Mouse (Mus musculus): ENCODE measurements around the gene Grap. TPM values are rescaled to one million over a fixed set of nuclear protein-coding genes. Genes with fewer than 3 reads are reported as not detected.
"Not testable (repeated sequence)": the region's sequence is repeated elsewhere in the genome, so short reads cannot be mapped to it uniquely, and the experiment has no call there.

Gene Grap
- polyA plus RNA-seq, 1 experiment from 2014 or later = 10.2 TPM

GRCm38 (mm10) chr11:61637413-61637812 lies 15.7 kb upstream of the Grap start:
- Histone ChIP-seq H3K4me1 (replicated peaks; ENCODE audit: control insufficient read depth, insufficient read depth, low read length) (no peaks in the 10 kb centered on the region), H3K9ac (replicated peaks; ENCODE audit: low read depth, low read length) (no peak overlapping the region), H3K27me3 (replicated peaks; ENCODE audit: control insufficient read depth, insufficient read depth, low read length) (no peaks in the 10 kb centered on the region), H3K4me2 (ENCODE audit: low read length) (no peak overlapping the region), H3K27ac (ENCODE audit: low read length) (no peak overlapping the region), H3K9me3 (ENCODE audit: control insufficient read depth, low read length) (no peaks in the 10 kb centered on the region), H3K4me3 (replicated peaks; ENCODE audit: low read length) (no peak overlapping the region), H3K36me3 (ENCODE audit: control insufficient read depth, insufficient read depth) (no peaks in the 10 kb centered on the region)
- ATAC-seq = no peak
- WGBS = 45% methylated on average over 1 of the region's 1 CpGs

GRCm38 (mm10) chr11:61637856-61638255 lies 15.2 kb upstream of the Grap start:
- Histone ChIP-seq H3K4me1 (replicated peaks; ENCODE audit: control insufficient read depth, insufficient read depth, low read length) (no peaks in the 10 kb centered on the region), H3K36me3 (ENCODE audit: control insufficient read depth, insufficient read depth) (no peaks in the 10 kb centered on the region), H3K9ac (replicated peaks; ENCODE audit: low read depth, low read length) (no peak overlapping the region), H3K9me3 (ENCODE audit: control insufficient read depth, low read length) (no peaks in the 10 kb centered on the region), H3K4me2 (ENCODE audit: low read length) (no peak overlapping the region), H3K27ac (ENCODE audit: low read length) (no peak overlapping the region), H3K27me3 (replicated peaks; ENCODE audit: control insufficient read depth, insufficient read depth, low read length) (no peaks in the 10 kb centered on the region), H3K4me3 (replicated peaks; ENCODE audit: low read length) (no peak overlapping the region)
- 95% methylated on average over 3 of the region's 3 CpGs for WGBS
- ATAC-seq = no peak

- Histone ChIP-seq H3K36me3 (ENCODE audit: control insufficient read depth, insufficient read depth) (no peaks in the 10 kb centered on the region), H3K27ac (ENCODE audit: low read length) (no peak overlapping the region), H3K27me3 (replicated peaks; ENCODE audit: control insufficient read depth, insufficient read depth, low read length) (no peaks in the 10 kb centered on the region), H3K4me3 (replicated peaks; ENCODE audit: low read length) (no peak overlapping the region), H3K9me3 (ENCODE audit: control insufficient read depth, low read length) (no peaks in the 10 kb centered on the region), H3K9ac (replicated peaks; ENCODE audit: low read depth, low read length) (no peak overlapping the region), H3K4me2 (ENCODE audit: low read length) (no peak overlapping the region), H3K4me1 (replicated peaks; ENCODE audit: control insufficient read depth, insufficient read depth, low read length) (no peaks in the 10 kb centered on the region)
- ATAC-seq = no peak
- 87% methylated on average over 12 of the region's 12 CpGs for WGBS
These were observed 14.1 kb upstream of the Grap start for GRCm38 (mm10) chr11:61638764-61639536.

GRCm38 (mm10) chr11:61639601-61640177 lies 13.4 kb upstream of the Grap start:
- H3K27me3 ChIP-seq (replicated peaks; ENCODE audit: control insufficient read depth, insufficient read depth, low read length) = no peaks in the 10 kb centered on the region
- no peaks in the 10 kb centered on the region for H3K9me3 ChIP-seq (ENCODE audit: control insufficient read depth, low read length)
- no peak for ATAC-seq
- H3K4me1 ChIP-seq (replicated peaks; ENCODE audit: control insufficient read depth, insufficient read depth, low read length) = no peaks in the 10 kb centered on the region
- H3K27ac ChIP-seq (ENCODE audit: low read length) = no peak overlapping the region
- no peaks in the 10 kb centered on the region for H3K36me3 ChIP-seq (ENCODE audit: control insufficient read depth, insufficient read depth)
- no peak overlapping the region for H3K9ac ChIP-seq (replicated peaks; ENCODE audit: low read depth, low read length)
- H3K4me3 ChIP-seq (replicated peaks; ENCODE audit: low read length) = no peak overlapping the region
- 91% methylated on average over 6 of the region's 6 CpGs for WGBS
- no peak overlapping the region for H3K4me2 ChIP-seq (ENCODE audit: low read length)

GRCm38 (mm10) chr11:61640585-61640984 lies 12.5 kb upstream of the Grap start:
- 52% methylated on average over 9 of the region's 9 CpGs for WGBS
- not testable (repeated sequence) for H3K4me1 ChIP-seq (replicated peaks; ENCODE audit: control insufficient read depth, insufficient read depth, low read length); H3K27me3 ChIP-seq (replicated peaks; ENCODE audit: control insufficient read depth, insufficient read depth, low read length); H3K27ac ChIP-seq (ENCODE audit: low read length); H3K36me3 ChIP-seq (ENCODE audit: control insufficient read depth, insufficient read depth); ATAC-seq; H3K4me2 ChIP-seq (ENCODE audit: low read length); H3K9me3 ChIP-seq (ENCODE audit: control insufficient read depth, low read length); H3K9ac ChIP-seq (replicated peaks; ENCODE audit: low read depth, low read length); H3K4me3 ChIP-seq (replicated peaks; ENCODE audit: low read length)

GRCm38 (mm10) chr11:61642106-61642505 lies 11.0 kb upstream of the Grap start:
- Histone ChIP-seq H3K9ac (replicated peaks; ENCODE audit: low read depth, low read length) (no peak overlapping the region), H3K4me1 (replicated peaks; ENCODE audit: control insufficient read depth, insufficient read depth, low read length) (no peaks in the 10 kb centered on the region), H3K27me3 (replicated peaks; ENCODE audit: control insufficient read depth, insufficient read depth, low read length) (no peaks in the 10 kb centered on the region), H3K4me3 (replicated peaks; ENCODE audit: low read length) (no peak overlapping the region), H3K4me2 (ENCODE audit: low read length) (no peak overlapping the region), H3K9me3 (ENCODE audit: control insufficient read depth, low read length) (no peaks in the 10 kb centered on the region), H3K27ac (ENCODE audit: low read length) (no peak overlapping the region), H3K36me3 (ENCODE audit: control insufficient read depth, insufficient read depth) (no peaks in the 10 kb centered on the region)
- WGBS = 86% methylated on average over 7 of the region's 7 CpGs
- ATAC-seq = no peak

- Histone ChIP-seq H3K27me3 (replicated peaks; ENCODE audit: control insufficient read depth, insufficient read depth, low read length) (no peaks in the 10 kb centered on the region), H3K27ac (ENCODE audit: low read length) (no peak overlapping the region), H3K36me3 (ENCODE audit: control insufficient read depth, insufficient read depth) (no peaks in the 10 kb centered on the region), H3K9me3 (ENCODE audit: control insufficient read depth, low read length) (no peaks in the 10 kb centered on the region), H3K4me1 (replicated peaks; ENCODE audit: control insufficient read depth, insufficient read depth, low read length) (no peaks in the 10 kb centered on the region), H3K4me3 (replicated peaks; ENCODE audit: low read length) (no peak overlapping the region), H3K9ac (replicated peaks; ENCODE audit: low read depth, low read length) (no peak overlapping the region), H3K4me2 (ENCODE audit: low read length) (no peak overlapping the region)
- ATAC-seq = no peak
- WGBS = 78% methylated on average over 5 of the region's 5 CpGs
These were observed 9.7 kb upstream of the Grap start for GRCm38 (mm10) chr11:61643184-61643961.

- no peak overlapping the region for H3K4me2 ChIP-seq (ENCODE audit: low read length)
- WGBS = 60% methylated on average over 11 of the region's 11 CpGs
- no peak overlapping the region for H3K27ac ChIP-seq (ENCODE audit: low read length)
- no peak overlapping the region for H3K4me3 ChIP-seq (replicated peaks; ENCODE audit: low read length)
- no peaks in the 10 kb centered on the region for H3K36me3 ChIP-seq (ENCODE audit: control insufficient read depth, insufficient read depth)
- H3K4me1 ChIP-seq (replicated peaks; ENCODE audit: control insufficient read depth, insufficient read depth, low read length) = no peaks in the 10 kb centered on the region
- no peak overlapping the region for H3K9ac ChIP-seq (replicated peaks; ENCODE audit: low read depth, low read length)
- H3K9me3 ChIP-seq (ENCODE audit: control insufficient read depth, low read length) = no peaks in the 10 kb centered on the region
- H3K27me3 ChIP-seq (replicated peaks; ENCODE audit: control insufficient read depth, insufficient read depth, low read length) = no peaks in the 10 kb centered on the region
- no peak for ATAC-seq
These were observed 8.3 kb upstream of the Grap start for GRCm38 (mm10) chr11:61644576-61645326.

GRCm38 (mm10) chr11:61645357-61645857 lies 7.7 kb upstream of the Grap start:
- H3K9me3 ChIP-seq (ENCODE audit: control insufficient read depth, low read length) = no peaks in the 10 kb centered on the region
- no peak overlapping the region for H3K27ac ChIP-seq (ENCODE audit: low read length)
- no peaks in the 10 kb centered on the region for H3K36me3 ChIP-seq (ENCODE audit: control insufficient read depth, insufficient read depth)
- no peaks in the 10 kb centered on the region for H3K4me1 ChIP-seq (replicated peaks; ENCODE audit: control insufficient read depth, insufficient read depth, low read length)
- no peak overlapping the region for H3K4me3 ChIP-seq (replicated peaks; ENCODE audit: low read length)
- no peak overlapping the region for H3K9ac ChIP-seq (replicated peaks; ENCODE audit: low read depth, low read length)
- no peaks in the 10 kb centered on the region for H3K27me3 ChIP-seq (replicated peaks; ENCODE audit: control insufficient read depth, insufficient read depth, low read length)
- 84% methylated on average over 5 of the region's 5 CpGs for WGBS
- no peak for ATAC-seq
- H3K4me2 ChIP-seq (ENCODE audit: low read length) = no peak overlapping the region

Measured in forebrain, embryonic 16.5 days (tissue).